Mouse (Mus musculus): ENCODE measurements at regions not wholly inside any gene's neighbourhood (a gene's known extent, or its start where the extent isn't known, plus 50 kb on each side); places are given as distances from the start of the nearest gene placed in this dataset.
"Not testable (repeated sequence)": the region's sequence is repeated elsewhere in the genome, so short reads cannot be mapped to it uniquely, and the experiment has no call there.

DNA sequence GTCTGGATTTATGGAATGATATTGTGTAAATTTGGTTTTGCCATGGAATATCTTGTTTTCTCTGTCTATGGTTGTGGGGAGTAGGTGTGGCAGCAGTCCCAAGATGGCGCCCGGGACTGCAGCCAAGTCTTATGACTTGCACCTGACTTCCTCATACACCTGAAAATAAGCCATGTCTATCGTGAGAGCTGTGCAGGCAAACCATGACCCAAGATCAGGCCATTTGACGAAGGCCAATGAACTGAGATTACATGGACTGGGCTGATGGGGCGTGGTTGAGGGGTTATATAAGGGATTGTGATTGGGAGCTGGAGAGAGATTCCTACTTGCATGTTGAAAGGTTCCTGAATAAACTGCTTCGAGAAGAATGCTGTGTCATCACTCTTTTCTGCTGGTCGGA, 139.5 kb downstream of the Slc6a15 start:
- not testable (repeated sequence) for DNase-seq

GRCm38 (mm10) chr10:103544502-103544901, 176.9 kb downstream of the Slc6a15 start:
- no peak for DNase-seq

DNA sequence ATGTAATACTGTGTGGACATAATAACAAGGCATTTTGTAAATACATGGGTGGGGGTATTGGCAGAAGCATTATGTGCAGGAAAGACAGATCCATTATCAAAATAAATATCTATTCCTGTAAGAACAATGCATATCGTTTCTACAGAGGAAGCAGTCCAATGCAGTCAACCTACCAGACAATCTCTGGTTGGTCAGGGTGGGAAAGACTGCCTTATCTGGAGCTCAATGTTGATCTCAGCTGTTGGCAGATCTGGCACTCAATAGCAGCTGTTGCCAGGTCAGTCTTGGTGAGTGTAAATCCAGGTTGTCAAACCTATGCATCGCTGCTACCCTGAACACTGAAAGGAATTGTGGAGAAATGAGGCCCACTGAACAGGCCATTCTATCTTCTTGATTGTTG, 181.9 kb downstream of the Slc6a15 start:
- DNase-seq, result no peak

GRCm38 (mm10) chr10:103585097-103585496, 217.5 kb downstream of the Slc6a15 start:
- DNase-seq, result no peak

GRCm38 (mm10) chr10:103585504-103585903, 217.9 kb downstream of the Slc6a15 start:
- DNase-seq, result no peak

DNA sequence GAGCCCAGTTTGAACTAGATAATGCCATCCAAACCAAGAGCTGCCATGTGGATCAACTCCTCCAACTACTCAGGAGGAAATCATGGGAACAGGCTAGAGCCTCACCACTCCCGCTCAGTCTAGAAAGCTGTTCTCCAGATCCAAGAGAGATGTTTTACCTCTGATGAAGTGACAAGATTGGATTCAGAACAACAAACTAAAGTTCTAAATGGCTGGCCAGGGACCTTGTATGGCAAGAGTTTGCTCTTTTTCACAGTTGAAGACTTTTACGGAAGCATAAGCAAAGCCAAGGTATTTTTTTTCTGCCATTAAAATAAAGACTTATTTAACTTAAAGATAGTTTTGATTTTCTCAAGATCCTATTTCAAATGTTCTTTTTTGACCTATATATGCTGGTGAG, 224.4 kb downstream of the Slc6a15 start:
- DNase-seq, result no peak

DNA sequence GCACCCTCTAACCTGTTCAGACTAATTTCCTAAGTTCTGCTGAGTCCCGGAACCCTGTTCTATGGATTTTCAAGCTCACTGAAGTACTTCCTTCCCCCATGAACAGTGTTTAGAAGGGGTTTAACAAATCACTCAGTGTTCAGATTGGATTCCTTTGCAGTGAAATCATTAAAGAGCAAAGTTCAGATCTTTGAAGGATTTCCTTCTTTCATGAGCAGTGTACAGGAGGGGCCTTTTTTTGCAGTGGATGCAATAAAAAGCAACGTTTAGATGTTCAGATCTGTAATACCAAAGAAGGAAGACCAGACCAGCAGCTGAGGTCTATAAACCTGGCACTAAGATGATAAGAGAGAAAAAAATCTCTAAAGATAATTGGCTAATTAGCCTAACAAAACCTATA, 273.6 kb downstream of the Slc6a15 start:
- no peak for DNase-seq

DNA sequence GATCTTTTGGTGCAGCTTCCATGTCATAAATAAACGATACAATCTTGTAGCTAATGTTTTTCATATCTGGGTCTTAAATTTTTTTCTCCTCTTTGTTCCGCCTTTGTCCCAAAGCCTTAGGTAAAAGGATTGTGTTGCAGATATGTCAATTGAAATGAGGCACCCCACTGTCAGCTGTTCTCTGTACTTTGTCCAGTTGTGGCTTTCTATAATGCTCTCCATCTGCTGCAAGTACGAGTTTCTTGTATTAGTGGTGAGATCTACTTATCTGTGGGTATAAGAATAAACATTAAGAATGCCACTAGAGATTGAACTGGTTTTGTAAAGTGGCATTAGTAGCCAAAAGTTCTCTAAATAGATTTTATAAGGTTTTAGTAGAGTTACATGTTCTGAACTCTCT, 282.3 kb downstream of the Slc6a15 start:
- DNase-seq, result no peak

GRCm38 (mm10) chr10:103673081-103673480, 305.5 kb downstream of the Slc6a15 start:
- DNase-seq, result no peak

DNA sequence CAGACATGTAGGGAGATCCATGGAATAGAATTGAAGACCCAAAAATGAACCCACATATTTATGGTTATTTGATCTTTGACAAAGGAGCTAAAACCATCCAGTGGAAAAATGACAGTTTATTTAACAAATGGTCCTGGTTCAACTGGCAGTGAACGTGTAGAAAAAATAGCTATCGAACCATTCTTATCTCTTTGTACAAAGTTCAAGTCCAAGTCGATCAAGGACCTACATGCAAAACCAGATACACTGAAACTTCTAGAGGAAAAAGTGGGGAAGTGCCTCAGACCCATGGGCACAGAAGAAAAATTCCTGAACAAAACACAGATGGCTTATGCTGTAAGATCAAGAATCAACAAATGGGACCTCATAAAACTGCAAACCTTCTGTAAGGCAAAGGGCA, 306.2 kb downstream of the Slc6a15 start:
- DNase-seq, result no peak

DNA sequence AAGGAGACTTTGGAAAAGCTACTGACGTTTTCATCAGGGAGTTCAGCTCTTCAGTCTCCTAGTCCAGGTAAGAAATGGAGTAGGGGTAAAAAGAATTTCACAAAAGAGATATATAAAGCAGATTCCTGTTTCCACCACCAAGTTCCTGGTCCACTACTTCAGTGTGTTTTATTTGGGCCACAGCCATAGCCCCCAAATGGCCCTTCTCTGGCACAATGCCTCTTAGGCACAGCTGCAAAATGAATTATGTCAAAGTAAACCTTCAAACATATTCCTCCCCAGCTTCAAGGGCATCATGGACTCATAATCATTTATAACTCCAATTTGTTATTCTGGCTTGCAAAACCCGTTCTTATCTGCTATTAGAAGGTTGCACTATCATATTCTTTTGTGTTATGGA, 325.1 kb downstream of the Slc6a15 start:
- peak; percentile 9 for DNase-seq

DNA sequence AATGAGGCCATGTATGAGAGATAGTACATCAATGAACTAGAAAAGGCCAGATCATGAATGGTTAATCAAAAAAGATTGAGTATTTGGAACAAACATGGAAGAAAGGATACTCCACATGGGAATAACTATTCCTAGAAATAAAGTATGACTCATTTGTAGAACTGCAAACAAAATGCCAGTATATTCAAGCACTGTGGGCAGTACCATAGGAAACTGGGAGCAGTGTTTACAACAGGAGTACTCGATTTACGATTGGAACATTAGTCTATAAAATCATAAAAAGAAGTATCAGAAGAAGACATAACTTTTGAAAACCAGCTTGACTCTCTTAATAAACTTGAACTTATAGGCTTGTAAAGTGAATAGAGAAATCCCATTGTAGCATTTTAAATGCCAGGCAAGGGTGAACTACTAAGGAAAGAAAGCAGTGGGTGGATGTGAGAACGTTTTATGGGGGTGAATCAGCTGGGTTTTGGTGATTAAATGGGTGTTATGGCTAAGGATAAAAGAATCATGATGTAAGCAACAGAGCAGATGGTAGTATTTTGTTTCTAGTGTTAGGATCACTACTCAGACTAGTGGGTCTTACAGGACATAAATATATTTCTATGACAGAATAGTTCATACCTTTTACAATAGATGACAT, 347.6 kb downstream of the Slc6a15 start:
- DNase-seq, result no peak

- DNase-seq, result no peak
Measured at GRCm38 (mm10) chr10:103718998-103719662, 351.5 kb downstream of the Slc6a15 start.

DNA sequence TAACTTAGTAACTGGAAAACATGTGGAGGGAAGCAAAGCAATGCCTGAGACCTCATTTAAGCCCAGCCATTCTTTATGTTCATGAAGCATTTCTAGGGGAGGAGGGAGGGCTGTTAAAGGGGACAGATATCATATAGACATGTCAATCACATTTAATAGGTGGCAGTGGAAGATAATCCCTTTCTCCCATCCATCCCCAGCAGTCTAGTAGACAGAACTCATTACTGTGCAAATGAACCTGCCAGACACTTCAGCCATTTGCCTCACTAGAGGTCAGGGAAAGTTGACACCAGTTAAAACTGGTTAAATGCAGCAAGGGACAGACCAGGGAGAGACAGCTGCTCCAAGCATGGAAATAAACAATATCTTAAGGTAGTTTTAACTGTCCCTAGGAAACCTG, 359.1 kb downstream of the Slc6a15 start:
- no peak for DNase-seq

- DNase-seq, result no peak
Measured at GRCm38 (mm10) chr10:103731522-103731921, 363.9 kb downstream of the Slc6a15 start.

DNA sequence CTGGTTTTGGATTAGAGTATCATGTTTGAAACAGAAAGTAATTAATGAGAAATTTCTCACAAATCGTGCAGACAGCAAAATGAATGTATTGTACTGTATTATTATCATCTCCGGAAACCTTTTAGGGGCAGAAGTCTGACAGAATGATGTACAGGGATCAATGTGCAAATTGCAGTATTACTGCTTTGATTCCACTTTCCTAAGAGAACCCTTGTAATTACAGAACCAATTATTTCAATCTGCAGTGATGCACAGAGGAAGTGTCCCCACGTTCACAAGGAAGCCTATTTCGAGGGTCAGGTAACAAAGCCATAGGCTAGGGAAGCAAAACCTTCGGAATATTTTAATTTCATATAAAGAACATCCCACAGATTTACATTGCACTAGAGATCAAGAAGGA, 364.4 kb downstream of the Slc6a15 start:
- DNase-seq, result no peak

DNA sequence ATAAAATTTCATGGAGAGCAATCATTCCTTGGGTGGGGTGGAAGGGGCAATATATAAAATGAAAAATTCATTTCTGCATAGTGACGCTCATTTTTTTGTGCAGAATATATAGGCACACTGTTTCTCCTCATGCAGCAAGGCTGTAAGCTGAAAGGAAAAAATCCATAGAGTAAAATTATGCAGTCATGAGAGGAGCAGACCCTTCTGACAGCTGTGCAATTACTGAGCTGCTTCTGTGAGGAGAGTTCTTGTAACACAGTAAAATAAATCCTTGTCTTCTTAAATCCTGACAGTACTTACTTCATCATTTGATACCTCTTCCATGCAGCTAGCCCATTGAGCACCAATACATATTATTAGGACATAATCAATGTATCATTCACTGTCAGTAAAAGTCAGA, 362.7 kb upstream of the Gm21293 start:
- DNase-seq, result no peak

GRCm38 (mm10) chr10:103784920-103785319, 357.9 kb upstream of the Gm21293 start:
- no peak for DNase-seq

DNA sequence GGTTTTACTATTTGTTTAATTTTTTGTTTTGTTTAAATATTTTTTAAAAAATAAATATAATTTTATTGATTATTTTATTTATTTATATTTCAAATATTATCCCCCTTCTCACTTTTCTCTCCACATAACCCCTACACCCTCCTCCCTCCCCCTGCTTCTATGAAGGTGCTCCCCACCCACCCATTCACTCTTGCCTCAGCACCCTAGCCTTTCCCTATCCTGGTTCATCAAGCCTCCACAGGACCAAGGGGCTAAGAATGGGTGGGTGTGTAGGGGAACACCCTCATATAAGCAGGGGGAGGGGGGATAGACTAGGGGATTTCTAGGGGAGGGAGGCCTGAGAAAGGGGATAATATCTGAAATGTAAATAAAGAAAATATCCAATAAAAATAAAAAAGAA, 313.7 kb upstream of the Gm21293 start:
- DNase-seq, result no peak

- DNase-seq, result no peak
Measured at GRCm38 (mm10) chr10:103832063-103832462, 310.7 kb upstream of the Gm21293 start.

DNA sequence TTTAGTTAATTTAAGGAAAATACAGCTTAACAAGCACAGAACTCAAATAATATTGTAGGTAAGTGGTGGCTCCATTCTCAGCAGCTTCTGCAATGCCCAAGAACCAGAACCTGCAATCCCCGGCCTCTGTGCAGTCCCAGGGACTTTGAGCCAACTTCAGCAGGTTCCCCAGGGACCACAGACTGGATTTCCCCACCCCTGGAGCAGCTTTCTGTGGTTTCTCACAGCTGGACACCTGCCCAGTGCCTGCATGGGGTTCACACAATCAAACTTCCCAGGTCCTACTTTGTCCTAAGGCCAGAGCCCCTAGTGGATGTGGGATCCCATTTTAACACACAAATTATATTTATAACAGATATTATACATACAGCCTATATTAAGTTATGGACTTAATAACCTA, 287.6 kb upstream of the Gm21293 start:
- no peak for DNase-seq

GRCm38 (mm10) chr10:103860890-103861289, 281.9 kb upstream of the Gm21293 start:
- peak; percentile 2 for DNase-seq

DNA sequence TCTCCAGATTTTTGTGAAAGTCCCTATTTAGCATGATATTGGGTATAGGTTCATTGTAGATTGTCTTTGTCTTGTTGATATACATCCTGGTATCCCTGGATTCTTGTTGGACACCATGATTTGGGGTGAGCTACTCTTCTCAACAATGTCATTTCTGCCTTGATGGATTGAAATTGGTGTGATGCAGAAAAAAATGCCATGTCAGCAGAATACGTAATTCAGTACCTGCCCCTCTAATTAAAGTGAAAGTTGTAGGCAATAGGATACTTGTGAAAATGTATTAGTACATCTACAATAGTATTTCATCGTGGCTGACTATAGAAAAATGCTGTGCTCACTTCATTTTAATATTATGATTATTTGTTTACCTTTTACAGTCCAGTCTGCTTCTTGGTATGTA, 280.7 kb upstream of the Gm21293 start:
- DNase-seq, result no peak

DNA sequence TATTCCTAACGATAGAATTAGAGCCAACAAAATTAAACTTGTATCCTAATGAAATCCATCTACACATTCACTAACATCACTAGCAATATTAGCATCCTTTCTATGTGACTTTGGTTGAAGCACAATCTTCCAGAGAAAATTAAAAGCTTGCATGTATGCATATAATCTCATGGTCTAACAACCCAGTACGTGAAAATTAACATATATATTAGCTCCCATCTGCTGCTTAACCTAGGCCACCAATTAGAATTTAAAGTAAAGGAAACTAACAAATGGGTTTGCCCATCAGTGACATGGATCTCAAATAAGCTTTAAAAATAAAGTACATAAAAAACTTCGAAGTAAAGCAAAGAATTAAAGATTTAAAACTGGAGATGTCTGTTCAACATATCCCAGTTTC, 278.9 kb upstream of the Gm21293 start:
- DNase-seq, result no peak

DNA sequence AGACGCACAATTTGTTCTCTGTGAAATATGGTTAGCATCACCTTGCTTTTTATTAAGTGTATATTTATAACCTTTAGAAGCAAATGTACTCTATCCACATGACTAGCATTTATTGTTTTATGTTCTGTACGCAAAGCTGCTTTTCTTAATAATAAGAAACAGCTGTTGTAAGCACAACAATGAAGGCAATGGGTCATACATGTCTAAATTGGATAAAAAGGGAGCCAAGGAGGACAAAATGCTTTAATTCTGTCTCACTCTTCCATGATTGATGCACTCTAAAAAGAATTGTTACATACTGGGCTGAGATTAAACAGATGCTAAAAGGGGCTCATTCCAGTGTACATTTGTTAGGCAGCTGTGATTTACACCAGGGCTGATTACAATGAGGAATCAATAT, 232.7 kb upstream of the Gm21293 start:
- no peak for DNase-seq
